Mouse (Mus musculus) CH12.LX (cell line): ENCODE measurements around the gene Il22ra1. TPM values are rescaled to one million over a fixed set of nuclear protein-coding genes. Genes with fewer than 3 reads are reported as not detected.

ENCODE experiments used
- DNase-seq: peaks from one replicate; pipeline ENCODE4 v3.0.0-alpha.2; 2013; ENCODE audit errors: extremely low read depth
- H3K27ac ChIP-seq: 2 replicates; pipeline ENCODE4 v1.5.1; 2012; ENCODE audit warnings: low read depth, mild to moderate bottlenecking, control low read depth, moderate library complexity; ENCODE audit not compliant: insufficient read depth
- H3K27me3 ChIP-seq: replicated peaks from 2 replicates; pipeline ENCODE3; 2012; ENCODE audit warnings: inconsistent platforms
- H3K36me3 ChIP-seq, 2 experiments: replicated peaks in 1 of 2; 2 replicates each; pipeline versions ENCODE3 to v1.6.1; 2012; ENCODE audit warnings: inconsistent platforms in 1 of 2, low read length in 1 of 2, mild to moderate bottlenecking in 1 of 2, mixed read lengths in 1 of 2, moderate library complexity in 1 of 2; ENCODE audit not compliant: control insufficient read depth in 1 of 2, insufficient read depth in 1 of 2
- H3K4me1 ChIP-seq, 2 experiments: 2 replicates each; pipeline ENCODE4 v1.6.1; 2012; ENCODE audit warnings: inconsistent platforms in 1 of 2, moderate library complexity in 1 of 2; ENCODE audit not compliant: insufficient read depth in 2 of 2, control insufficient read depth in 1 of 2
- H3K4me2 ChIP-seq: 2 replicates; pipeline ENCODE4 v1.6.1; 2012; ENCODE audit warnings: low read depth, mild to moderate bottlenecking, control low read depth; ENCODE audit not compliant: poor library complexity, insufficient read depth, severe bottlenecking
- H3K4me3 ChIP-seq, 3 experiments: fragments of 150-350 bp in 1 of 3; sonication (generic) in 1 of 3; replicated peaks in 1 of 3; 2 replicates each; pipeline versions ENCODE3 to v1.5.1; 2011 to 2012; ENCODE audit warnings: low read depth in 2 of 3, low read length in 2 of 3, mild to moderate bottlenecking in 2 of 3, moderate library complexity in 2 of 3, control low read depth in 1 of 3, improper control_type of control experiment in 1 of 3, inconsistent platforms in 1 of 3, mixed read lengths in 1 of 3; ENCODE audit not compliant: poor library complexity in 1 of 3
- H3K79me2 ChIP-seq: replicated peaks from 2 replicates; pipeline ENCODE4 v1.6.1; 2012; ENCODE audit warnings: mild to moderate bottlenecking, moderate library complexity; ENCODE audit not compliant: control insufficient read depth, poor library complexity, insufficient read depth, severe bottlenecking; ENCODE audit errors: extremely low read depth
- H3K9ac ChIP-seq: 2 replicates; pipeline ENCODE4 v1.6.1; 2012; ENCODE audit warnings: low read depth, mild to moderate bottlenecking, control low read depth, moderate library complexity; ENCODE audit not compliant: insufficient read depth
- H3K9me3 ChIP-seq: replicated peaks from 2 replicates; pipeline ENCODE3; 2012; ENCODE audit warnings: low read length, inconsistent platforms, mixed read lengths
- CHD1 ChIP-seq: IDR thresholded peaks from 2 replicates; pipeline ENCODE4 v1.6.1; 2012; ENCODE audit warnings: low read depth, low read length, improper control_type of control experiment, inconsistent platforms
- ELF1 ChIP-seq: IDR thresholded peaks from 2 replicates; pipeline ENCODE4 v1.6.1; 2014; ENCODE audit warnings: low read depth, mild to moderate bottlenecking, inconsistent platforms, low read length, improper control_type of control experiment
- GABPA ChIP-seq: IDR thresholded peaks from 2 replicates; pipeline ENCODE4 v1.6.1; 2012; ENCODE audit warnings: low read depth, low read length, improper control_type of control experiment, inconsistent platforms; ENCODE audit not compliant: insufficient replicate concordance
- IRF4 ChIP-seq: IDR thresholded peaks from 2 replicates; pipeline ENCODE4 v1.6.1; 2014; ENCODE audit warnings: low read depth, mild to moderate bottlenecking, inconsistent platforms, low read length, improper control_type of control experiment
- JUN ChIP-seq: IDR thresholded peaks from 2 replicates; pipeline ENCODE4 v1.6.1; 2011; ENCODE audit warnings: low read depth, mild to moderate bottlenecking, low read length, improper control_type of control experiment, moderate library complexity; ENCODE audit not compliant: insufficient read depth
- JUND ChIP-seq: conservative IDR thresholded peaks from 2 replicates; pipeline ENCODE4 v1.6.1; 2011; ENCODE audit warnings: low read depth, low read length, improper control_type of control experiment
- MAZ ChIP-seq: IDR thresholded peaks from 2 replicates; pipeline ENCODE4 v1.6.1; 2012; ENCODE audit warnings: low read depth, mild to moderate bottlenecking, inconsistent platforms, low read length, improper control_type of control experiment, moderate library complexity
- MXI1 ChIP-seq: IDR thresholded peaks from 2 replicates; pipeline ENCODE4 v1.6.1; 2011; ENCODE audit warnings: mild to moderate bottlenecking, low read depth, low read length, improper control_type of control experiment
- NRF1 ChIP-seq: IDR thresholded peaks from 2 replicates; pipeline ENCODE4 v1.6.1; 2014; ENCODE audit warnings: low read depth, mild to moderate bottlenecking, inconsistent platforms, low read length, improper control_type of control experiment, moderate library complexity
- POLR2A ChIP-seq: IDR thresholded peaks from 2 replicates; pipeline ENCODE4 v1.6.1; 2011; ENCODE audit warnings: low read depth, mild to moderate bottlenecking, improper control_type of control experiment, low read length
- POLR2AphosphoS2 ChIP-seq: IDR thresholded peaks from 2 replicates; pipeline ENCODE4 v1.6.1; 2011; ENCODE audit warnings: low read depth, low read length, improper control_type of control experiment
- RCOR1 ChIP-seq: conservative IDR thresholded peaks from 2 replicates; pipeline ENCODE4 v1.6.1; 2012; ENCODE audit warnings: low read depth, mild to moderate bottlenecking, inconsistent platforms, low read length, improper control_type of control experiment
- SMC3 ChIP-seq: IDR thresholded peaks from 2 replicates; pipeline ENCODE4 v1.6.1; 2011; ENCODE audit warnings: low read depth, low read length, improper control_type of control experiment
- TBP ChIP-seq: conservative IDR thresholded peaks from 2 replicates; pipeline ENCODE4 v1.6.1; 2011; ENCODE audit warnings: low read depth, low read length, improper control_type of control experiment
- UBTF ChIP-seq: IDR thresholded peaks from 2 replicates; pipeline ENCODE4 v1.6.1; 2012; ENCODE audit warnings: low read depth, mild to moderate bottlenecking, inconsistent platforms, low read length, improper control_type of control experiment, moderate library complexity
- USF1 ChIP-seq: IDR thresholded peaks from 2 replicates; pipeline ENCODE4 v1.6.1; 2014; ENCODE audit warnings: low read depth, mild to moderate bottlenecking, inconsistent platforms, low read length, improper control_type of control experiment
- ZMIZ1 ChIP-seq: IDR thresholded peaks from 2 replicates; pipeline ENCODE4 v1.6.1; 2012; ENCODE audit warnings: low read depth, mild to moderate bottlenecking, inconsistent platforms, low read length, improper control_type of control experiment
- ZNF384 ChIP-seq: IDR thresholded peaks from 2 replicates; pipeline ENCODE4 v1.6.1; 2012; ENCODE audit warnings: low read depth, low read length, improper control_type of control experiment, inconsistent platforms
- dilution Hi-C: fragments of 300-500 bp; cut with MboI; formaldehyde crosslinking; loops from 2 replicates; pipeline ENCODE4 v1.14.3; 2020; ENCODE audit warnings: low sequenced_read_pairs; ENCODE audit not compliant: extremely low pct_unique_long_range_greater_than_20kb, extremely low pct_ligation_motif_present
- in situ Hi-C: fragments of 300-500 bp; cut with MboI; formaldehyde crosslinking; loops from 3 replicates; pipeline ENCODE4 v1.14.3; 2019; ENCODE audit warnings: low sequenced_read_pairs, low pct_ligation_motif_present, low pct_unique_long_range_greater_than_20kb, mixed read lengths
- polyA plus RNA-seq: library from polyadenylated mRNA; unstranded; fragments of >175 nt; gene quantifications from 2 replicates; pipeline ENCODE4 v1.2.1, GENCODE M21; 2012; ENCODE audit warnings: low read depth; ENCODE audit not compliant: insufficient read length
- total RNA-seq, 2 experiments: library from RNA; depleted of rRNA; stranded (reverse); fragments of 300-350 nt in 1 of 2; fragments of >200 nt in 1 of 2; gene quantifications; 2 replicates each; pipeline ENCODE4 v1.2.3; 2012 to 2014

The Il22ra1 gene
- total and polyA plus RNA-seq, 3 experiments: not detected

GRCm38 (mm10) chr4:135762251-135762906 lies 34.4 kb downstream of the Il22ra1 start:
- peak overlapping the region; percentile 93 for H3K4me2 ChIP-seq
- in situ Hi-C loops: no loop called here

GRCm38 (mm10) chr4:135764700-135765099 lies 36.7 kb downstream of the Il22ra1 start:
- H3K79me2 ChIP-seq: no peaks in the 10 kb centered on the region
- dilution Hi-C loops: no loop called here
- no peaks in the 10 kb centered on the region for H3K36me3 ChIP-seq
- no peak overlapping the region for H3K27ac ChIP-seq
- peaks cover 52% of the 10 kb centered on the region for H3K27me3 ChIP-seq
- H3K4me3 ChIP-seq: no peak overlapping the region
- H3K4me2 ChIP-seq: no peak overlapping the region
- H3K4me1 ChIP-seq: peaks cover 13 to 14% of the 10 kb centered on the region in 2 experiments
- no peak overlapping the region for H3K9ac ChIP-seq
- no peak for DNase-seq
- no peak for TF ChIP-seq ZMIZ1
- no peak for TF ChIP-seq SMC3
- no peak for TF ChIP-seq ELF1
- no peak for TF ChIP-seq NRF1
- TF ChIP-seq JUND: no peak
- TF ChIP-seq POLR2A: no peak
- TF ChIP-seq MXI1: no peak
- no peak for TF ChIP-seq IRF4
- TF ChIP-seq UBTF: no peak
- no peak for TF ChIP-seq TBP
- no peak for TF ChIP-seq CHD1
- TF ChIP-seq GABPA: no peak
- TF ChIP-seq JUN: no peak
- no peak for TF ChIP-seq POLR2AphosphoS2
- in situ Hi-C loops: loop anchor here (5.0 kb wide), 1 partner anchor 37 kb away; the partner anchor contains the start of gene Il22ra1
- no peaks in the 10 kb centered on the region for H3K9me3 ChIP-seq

More at GRCm38 (mm10) chr4:135762251-135762906, 34.4 kb downstream of the Il22ra1 start:
- Histone ChIP-seq H3K9me3 (no peaks in the 10 kb centered on the region), H3K79me2 (no peaks in the 10 kb centered on the region), H3K9ac (no peak overlapping the region), H3K36me3 (no peaks in the 10 kb centered on the region), H3K4me1 (peaks cover 6 to 7% of the 10 kb centered on the region in 2 experiments), H3K27me3 (peaks cover 59% of the 10 kb centered on the region), H3K27ac (no peak overlapping the region), H3K4me3 (peak overlapping the region in 1 of 3 experiments; percentile 49)
- peak; percentile 47 for DNase-seq
- TF ChIP-seq ELF1 (peak; percentile 32; the same call in 1 of the 2 replicates), USF1 (no peak), RCOR1 (no peak), ZNF384 (peak; percentile 66), MAZ (no peak), IRF4 (no peak)
- dilution Hi-C loops: no loop called here
